Mouse (Mus musculus): Measurements from ENCODE around the gene Adamts4.

GRCm38 (mm10) chr1:171216241-171216955 is 33.8 kb upstream of the Adamts4 start:
- TF ChIP-seq CTCF (IDR thresholded peaks at IDR 0.05; ENCODE audit: insufficient read depth, low read depth, low read length) (no peak), POLR2A (IDR thresholded peaks at IDR 0.05; ENCODE audit: insufficient read depth, low read depth, low read length) (no peak)
